Mouse (Mus musculus): ENCODE data around the gene Alcam.

GRCm38 (mm10) chr16:52418568-52419158 lies 35.2 kb downstream of the Alcam start:
- no peak for TF ChIP-seq GATA1 (IDR thresholded peaks at IDR 0.05; ENCODE audit: borderline replicate concordance, low read length)
- TF ChIP-seq FLI1 (IDR thresholded peaks at IDR 0.05; ENCODE audit: low read length), result no peak
